Mouse (Mus musculus) inflammation-experienced regulatory T-cells (primary cell): ENCODE measurements around the gene Try5. TPM values are rescaled to one million over a fixed set of nuclear protein-coding genes. Genes with fewer than 3 reads are reported as not detected.

Experiments
- polyA plus RNA-seq, 2 experiments: library from polyadenylated mRNA; unstranded; fragments of 100-300 nt; shearing (Covaris generic); gene quantifications; one replicate each; pipeline ENCODE4 v1.2.1; 2017

Try5 gene
- not detected for polyA plus RNA-seq

DNA sequence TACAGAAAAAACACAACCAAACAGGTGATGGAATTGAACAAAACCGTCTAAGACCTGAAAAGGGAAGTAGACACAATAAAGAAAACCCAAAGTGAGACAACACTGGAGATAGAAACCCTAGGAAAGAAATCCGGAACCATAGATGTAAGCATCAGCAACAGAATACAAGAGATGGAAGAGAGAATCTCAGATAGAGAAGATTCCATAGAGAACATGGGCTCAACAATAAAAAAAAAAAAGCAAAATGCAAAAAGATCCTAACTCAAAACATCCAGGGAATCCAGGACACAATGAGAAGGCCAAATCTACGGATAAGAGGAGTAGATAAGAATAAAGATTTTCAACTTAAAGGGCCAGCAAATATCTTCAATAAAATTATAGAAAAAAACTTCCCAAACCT is at the start of gene Try5:
TSS of gene Try5 (minus strand) at position 101 of the 400 bp plus-strand sequence.

DNA sequence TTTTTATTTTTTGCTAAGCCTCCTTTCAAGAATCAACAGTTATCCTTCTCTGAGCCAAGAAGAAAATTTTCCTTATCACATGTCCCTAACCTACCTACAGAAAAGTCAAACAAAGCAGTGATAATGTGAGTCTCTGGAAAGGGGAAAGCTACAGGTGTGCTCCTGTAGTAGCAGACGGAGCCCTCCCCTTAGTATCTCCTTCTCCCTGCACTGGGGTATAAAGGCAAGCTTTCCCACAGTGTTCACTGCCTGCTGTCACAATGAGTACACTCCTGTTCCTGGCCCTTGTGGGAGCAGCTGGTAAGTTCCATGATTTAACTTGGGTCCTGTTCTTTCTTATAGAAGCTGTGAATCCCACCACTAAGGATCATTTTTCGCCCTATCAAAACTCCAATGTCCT is 37.3 kb upstream of the Try5 start, which contains the start of gene Try10:
TSS of gene Try10 (plus strand) at position 174 of the 400 bp plus-strand sequence.

DNA sequence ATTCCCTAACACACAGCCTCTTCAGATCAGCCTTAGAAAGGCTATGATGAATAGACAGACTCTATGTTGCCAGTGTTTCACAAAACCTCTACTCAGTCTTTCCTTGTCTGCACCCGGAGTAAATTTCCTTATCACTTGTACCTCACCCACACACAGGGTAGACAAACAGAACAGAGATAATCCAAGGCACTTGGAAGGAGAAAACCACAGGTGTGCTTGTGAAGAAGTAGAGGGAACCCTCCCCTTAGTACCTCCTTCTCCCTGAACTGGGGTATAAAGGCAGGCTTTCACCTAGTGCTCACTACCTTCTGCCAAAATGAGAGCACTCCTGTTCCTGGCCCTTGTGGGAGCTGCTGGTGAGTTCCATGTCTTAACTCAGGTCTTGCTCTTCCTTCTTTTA is 14.7 kb downstream of the Try5 start, which contains the start of gene Try4:
TSS of gene Try4 (plus strand) at position 301 of the 400 bp plus-strand sequence.

Other genes with a start within 250 kb of the Try5 start
- under 1 TPM in 1 of 2 experiments, not detected in 1; 0.49 TPM for gene Try4, start 14.6 kb downstream of the Try5 start, polyA plus RNA-seq
- gene Try10, start 37.3 kb upstream of the Try5 start, polyA plus RNA-seq, result not detected
- gene Prss3, start 60.8 kb upstream of the Try5 start, polyA plus RNA-seq, result not detected
- not detected for gene Gm5771, start 75.5 kb upstream of the Try5 start, polyA plus RNA-seq
- not detected for gene Gm10334, start 129.3 kb upstream of the Try5 start, polyA plus RNA-seq
- gene Prss1, start 142.1 kb upstream of the Try5 start, polyA plus RNA-seq, result not detected
- gene Prss2, start 204.9 kb upstream of the Try5 start, polyA plus RNA-seq, result 1 to 10 TPM in 1 of 2 experiments, under 1 TPM in 1; 0.95 to 1.4 TPM